Mouse (Mus musculus) stomach, embryonic 14.5 days (tissue): ENCODE results near the gene Krtap6-2. TPM values are rescaled to one million over a fixed set of nuclear protein-coding genes. Genes with fewer than 3 reads are reported as not detected.

Source experiments
- polyA plus RNA-seq: library from polyadenylated mRNA; unstranded; fragments of >200 nt; fragmentation: Nextera tagmentation; extraction: Ambion mirVana; gene quantifications from 2 replicates; pipeline ENCODE4 v1.2.1, GENCODE M21; 2014

Gene Krtap6-2
- polyA plus RNA-seq, 1 experiment from 2014 or later: not detected

Other genes with a start within 250 kb of the Krtap6-2 start
- gene 1110057P08Rik, start 245.4 kb downstream of the Krtap6-2 start, polyA plus RNA-seq: not detected in 2 replicates
- gene Krtap20-2, start 214.2 kb downstream of the Krtap6-2 start, polyA plus RNA-seq: not detected in 2 replicates
- not detected in 2 replicates for gene Krtap21-1, start 16.2 kb downstream of the Krtap6-2 start, polyA plus RNA-seq
- not detected in 2 replicates for gene Krtap8-1, start 67.8 kb upstream of the Krtap6-2 start, polyA plus RNA-seq
- gene Krtap7-1, start 88.2 kb upstream of the Krtap6-2 start, polyA plus RNA-seq: not detected in 2 replicates
- not detected in 2 replicates for gene Krtap11-1, start 151.1 kb upstream of the Krtap6-2 start, polyA plus RNA-seq